Mouse (Mus musculus) gastrocnemius, postnatal 10 days (tissue): ENCODE results near the gene Pecam1. TPM values are rescaled to one million over a fixed set of nuclear protein-coding genes. Genes with fewer than 3 reads are reported as not detected.
"Not testable (repeated sequence)": the region's sequence is repeated elsewhere in the genome, so short reads cannot be mapped to it uniquely, and the experiment has no call there.

Experiments
- DNase-seq: peaks from one replicate; pipeline ENCODE4 v3.0.0; 2021; ENCODE audit warnings: mixed read lengths
- total RNA-seq, 2 experiments: library from RNA; stranded (reverse); gene quantifications; 2 replicates each; pipeline ENCODE4 v1.2.3; 2021

The Pecam1 gene
- total RNA-seq, 2 experiments from 2014 or later, result 104 to 118 TPM

- no peak for DNase-seq
Measured at GRCm38 (mm10) chr11:106773061-106773460, 22.6 kb upstream of the Pecam1 start.

- DNase-seq, result no peak
Measured at GRCm38 (mm10) chr11:106770195-106770974, 20.0 kb upstream of the Pecam1 start.

- DNase-seq, result no peak
Measured at GRCm38 (mm10) chr11:106767516-106767915, 17.1 kb upstream of the Pecam1 start.

- no peak for DNase-seq
Measured at GRCm38 (mm10) chr11:106766611-106767162, 16.3 kb upstream of the Pecam1 start.

GRCm38 (mm10) chr11:106762800-106763185 lies 12.4 kb upstream of the Pecam1 start:
- DNase-seq, result no peak

- DNase-seq, result no peak
Measured at GRCm38 (mm10) chr11:106762139-106762799, 11.8 kb upstream of the Pecam1 start.

GRCm38 (mm10) chr11:106760511-106760910 lies 10.1 kb upstream of the Pecam1 start:
- no peak for DNase-seq

GRCm38 (mm10) chr11:106759028-106759427 lies 8.6 kb upstream of the Pecam1 start:
- no peak for DNase-seq

- no peak for DNase-seq
Measured at GRCm38 (mm10) chr11:106755583-106755982, 5.2 kb upstream of the Pecam1 start.

GRCm38 (mm10) chr11:106753314-106753713 lies 2.9 kb upstream of the Pecam1 start:
- DNase-seq, result no peak

GRCm38 (mm10) chr11:106752103-106752502 lies 1.7 kb upstream of the Pecam1 start:
- no peak for DNase-seq

GRCm38 (mm10) chr11:106751039-106752018 lies 901 bp upstream of the Pecam1 start, which contains the start of gene Milr1:
TSS of gene Milr1 (plus strand) at chr11:106751226.
- DNase-seq, result no peak

- DNase-seq, result not testable (repeated sequence)
Measured at GRCm38 (mm10) chr11:106749557-106750120, 789 bp downstream of the Pecam1 start.

- DNase-seq, result no peak
Measured at GRCm38 (mm10) chr11:106744949-106745348, 5.5 kb downstream of the Pecam1 start.

- DNase-seq, result no peak
Measured at GRCm38 (mm10) chr11:106742388-106742841, 8.0 kb downstream of the Pecam1 start.

GRCm38 (mm10) chr11:106741826-106742225 lies 8.6 kb downstream of the Pecam1 start:
- no peak for DNase-seq

- DNase-seq, result no peak
Measured at GRCm38 (mm10) chr11:106741232-106741631, 9.2 kb downstream of the Pecam1 start.

- DNase-seq, result not testable (repeated sequence)
Measured at GRCm38 (mm10) chr11:106740724-106741123, 9.7 kb downstream of the Pecam1 start.

GRCm38 (mm10) chr11:106739116-106739515 lies 11.3 kb downstream of the Pecam1 start:
- no peak for DNase-seq

- DNase-seq, result no peak
Measured at GRCm38 (mm10) chr11:106737178-106737621, 13.2 kb downstream of the Pecam1 start.

GRCm38 (mm10) chr11:106736614-106737013 lies 13.8 kb downstream of the Pecam1 start:
- no peak for DNase-seq
